Comparison of ENCODE assay signal across 28 mouse cellular contexts in the genomic region with DNA sequence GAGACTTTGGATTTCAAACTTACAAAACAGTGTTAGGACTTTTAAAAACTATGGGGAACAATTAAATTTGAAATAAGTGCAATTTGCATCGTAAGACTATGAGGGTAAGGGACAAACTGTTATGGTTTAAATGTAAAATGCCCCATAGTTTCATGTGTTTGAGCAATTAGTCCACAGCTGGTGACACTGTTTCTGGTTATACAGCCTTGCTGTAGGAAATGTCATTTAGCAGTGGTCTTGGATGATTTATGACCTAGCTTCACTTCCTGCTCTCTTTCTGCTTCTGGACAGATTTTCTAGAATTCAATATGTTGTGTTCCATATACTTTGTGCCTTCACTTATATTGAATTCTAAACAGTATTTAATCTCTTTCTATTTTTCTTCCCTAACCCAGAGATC.
"Had no signal": no experiment of that assay in that cellular context is flagged by ENCODE, and none has a peak within 500 bp of the region (broad histone marks: within the 10 kb centered on the region; RNA-seq: fewer than 3 reads in every experiment).

No protein-coding gene starts in this region.

- H3K27ac ChIP-seq: embryonic facial prominence, embryonic 10.5 days; embryonic facial prominence, embryonic 12.5 days; embryonic facial prominence, embryonic 13.5 days; embryonic facial prominence, embryonic 15.5 days; forebrain, embryonic 10.5 days; forebrain, embryonic 12.5 days; forebrain, embryonic 13.5 days; forebrain, embryonic 15.5 days; gastrocnemius, adult 2 months; heart, adult 2 months had no signal

- ATAC-seq: forebrain, embryonic 13.5 days; forebrain, embryonic 14.5 days; forebrain, embryonic 15.5 days; forebrain, embryonic 16.5 days; forebrain, postnatal 0 days had no signal

- DNase-seq: cerebellum, adult 8-10 months; cerebellum, adult 9-10 months; cerebellum, adult 9-11 months; cerebellum, postnatal 10 days; cerebellum, postnatal 14 days; cerebellum, postnatal 25 days; cerebellum, postnatal 36 days; embryo, embryonic 11 days; forebrain, postnatal 0 days; gastrocnemius, adult 2 months; gastrocnemius, postnatal 10 days; gastrocnemius, postnatal 14 days; gastrocnemius, postnatal 25 days; gastrocnemius, postnatal 36 days; heart, adult 11 months; heart, adult 18-20 months; heart, adult 2 months had no signal

- H3K4me3 ChIP-seq: embryonic facial prominence, embryonic 10.5 days; embryonic facial prominence, embryonic 12.5 days; embryonic facial prominence, embryonic 13.5 days; embryonic facial prominence, embryonic 15.5 days; erythroblast, embryonic 14.5 days; forebrain, embryonic 10.5 days; forebrain, embryonic 12.5 days; forebrain, embryonic 13.5 days; forebrain, embryonic 15.5 days; gastrocnemius, adult 2 months; heart, adult 2 months had no signal
